Mouse (Mus musculus): ENCODE results near the gene Dnaja1. TPM values are rescaled to one million over a fixed set of nuclear protein-coding genes. Genes with fewer than 3 reads are reported as not detected.

The Dnaja1 gene
- polyA plus RNA-seq, 1 experiment: 239 TPM

- H3K27ac ChIP-seq (ENCODE audit: insufficient read depth, low read length): no peak overlapping the region
- TF ChIP-seq POLR2A (IDR thresholded peaks at IDR 0.05; ENCODE audit: low read depth, low read length) (no peak), CTCF (IDR thresholded peaks at IDR 0.05; ENCODE audit: borderline replicate concordance, insufficient read depth, low read length) (no peak)
- H3K4me1 ChIP-seq (ENCODE audit: control insufficient read depth, insufficient read depth, low read length): peaks cover 22% of the 10 kb centered on the region
- H3K4me3 ChIP-seq (ENCODE audit: insufficient read depth, low read length): no peak overlapping the region
Measured at GRCm38 (mm10) chr4:40778656-40779055, 56.7 kb downstream of the Dnaja1 start.

- TF ChIP-seq CTCF (IDR thresholded peaks at IDR 0.05; ENCODE audit: borderline replicate concordance, insufficient read depth, low read length) (no peak), POLR2A (IDR thresholded peaks at IDR 0.05; ENCODE audit: low read depth, low read length) (no peak)
- no peak overlapping the region for H3K4me3 ChIP-seq (ENCODE audit: insufficient read depth, low read length)
- peaks cover 19% of the 10 kb centered on the region for H3K4me1 ChIP-seq (ENCODE audit: control insufficient read depth, insufficient read depth, low read length)
- peak overlapping the region; percentile 37; the same call in 1 of the 2 replicates for H3K27ac ChIP-seq (ENCODE audit: insufficient read depth, low read length)
Measured at GRCm38 (mm10) chr4:40781143-40781542, 59.2 kb downstream of the Dnaja1 start.

- Histone ChIP-seq H3K4me3 (ENCODE audit: insufficient read depth, low read length) (no peak overlapping the region), H3K27ac (ENCODE audit: insufficient read depth, low read length) (peak overlapping the region; percentile 38), H3K4me1 (ENCODE audit: control insufficient read depth, insufficient read depth, low read length) (peaks cover 19% of the 10 kb centered on the region)
- TF ChIP-seq CTCF (IDR thresholded peaks at IDR 0.05; ENCODE audit: borderline replicate concordance, insufficient read depth, low read length): no peak
- TF ChIP-seq POLR2A (IDR thresholded peaks at IDR 0.05; ENCODE audit: low read depth, low read length): no peak
Measured at GRCm38 (mm10) chr4:40781797-40782495, 60.0 kb downstream of the Dnaja1 start.

GRCm38 (mm10) chr4:40783049-40783448, 61.1 kb downstream of the Dnaja1 start:
- Histone ChIP-seq H3K27ac (ENCODE audit: insufficient read depth, low read length) (no peak overlapping the region), H3K4me3 (ENCODE audit: insufficient read depth, low read length) (no peak overlapping the region), H3K4me1 (ENCODE audit: control insufficient read depth, insufficient read depth, low read length) (peaks cover 19% of the 10 kb centered on the region)
- TF ChIP-seq POLR2A (IDR thresholded peaks at IDR 0.05; ENCODE audit: low read depth, low read length) (no peak), CTCF (IDR thresholded peaks at IDR 0.05; ENCODE audit: borderline replicate concordance, insufficient read depth, low read length) (no peak)

- no peak for TF ChIP-seq CTCF (IDR thresholded peaks at IDR 0.05; ENCODE audit: borderline replicate concordance, insufficient read depth, low read length)
- TF ChIP-seq POLR2A (IDR thresholded peaks at IDR 0.05; ENCODE audit: low read depth, low read length): no peak
- H3K4me1 ChIP-seq (ENCODE audit: control insufficient read depth, insufficient read depth, low read length): peaks cover 19% of the 10 kb centered on the region
- H3K27ac ChIP-seq (ENCODE audit: insufficient read depth, low read length): no peak overlapping the region
- no peak overlapping the region for H3K4me3 ChIP-seq (ENCODE audit: insufficient read depth, low read length)
Measured at GRCm38 (mm10) chr4:40784556-40785169, 62.7 kb downstream of the Dnaja1 start.

- Histone ChIP-seq H3K4me3 (ENCODE audit: insufficient read depth, low read length) (no peak overlapping the region), H3K4me1 (ENCODE audit: control insufficient read depth, insufficient read depth, low read length) (peaks cover 15% of the 10 kb centered on the region), H3K27ac (ENCODE audit: insufficient read depth, low read length) (no peak overlapping the region)
- TF ChIP-seq POLR2A (IDR thresholded peaks at IDR 0.05; ENCODE audit: low read depth, low read length) (no peak), CTCF (IDR thresholded peaks at IDR 0.05; ENCODE audit: borderline replicate concordance, insufficient read depth, low read length) (no peak)
Measured at GRCm38 (mm10) chr4:40785620-40786166, 63.7 kb downstream of the Dnaja1 start.

- H3K4me3 ChIP-seq (ENCODE audit: insufficient read depth, low read length): no peak overlapping the region
- peaks cover 9% of the 10 kb centered on the region for H3K4me1 ChIP-seq (ENCODE audit: control insufficient read depth, insufficient read depth, low read length)
- H3K27ac ChIP-seq (ENCODE audit: insufficient read depth, low read length): no peak overlapping the region
- TF ChIP-seq CTCF (IDR thresholded peaks at IDR 0.05; ENCODE audit: borderline replicate concordance, insufficient read depth, low read length): no peak
- no peak for TF ChIP-seq POLR2A (IDR thresholded peaks at IDR 0.05; ENCODE audit: low read depth, low read length)
Measured at GRCm38 (mm10) chr4:40786578-40786977, 64.6 kb downstream of the Dnaja1 start.

Other genes starting within 250 kb of the Dnaja1 start
- 0.23 TPM in 1 of 2 replicates, not detected in the other for gene Tmem215, start 250.0 kb upstream of the Dnaja1 start, polyA plus RNA-seq (2011; ENCODE audit: insufficient read length, low read depth, missing spikeins)
- gene Aptx, start 19.0 kb upstream of the Dnaja1 start, polyA plus RNA-seq (2011; ENCODE audit: insufficient read length, low read depth, missing spikeins): 23.4 and 25.7 TPM in 2 replicates
- 76.1 and 91.2 TPM in 2 replicates for gene Smu1, start 35.8 kb downstream of the Dnaja1 start, polyA plus RNA-seq (2011; ENCODE audit: insufficient read length, low read depth, missing spikeins)
- gene B4galt1, start 131.9 kb downstream of the Dnaja1 start, polyA plus RNA-seq (2011; ENCODE audit: insufficient read length, low read depth, missing spikeins): 103 and 119 TPM in 2 replicates
- gene Spink4, start 197.9 kb downstream of the Dnaja1 start, polyA plus RNA-seq (2011; ENCODE audit: insufficient read length, low read depth, missing spikeins): not detected in 2 replicates
- 134 and 147 TPM in 2 replicates for gene Bag1, start 226.1 kb downstream of the Dnaja1 start, polyA plus RNA-seq (2011; ENCODE audit: insufficient read length, low read depth, missing spikeins)
- gene Chmp5, start 226.3 kb downstream of the Dnaja1 start, polyA plus RNA-seq (2011; ENCODE audit: insufficient read length, low read depth, missing spikeins): 118 TPM in 2 replicates
- gene Nfx1, start 248.8 kb downstream of the Dnaja1 start, polyA plus RNA-seq (2011; ENCODE audit: insufficient read length, low read depth, missing spikeins): 57.7 and 70.6 TPM in 2 replicates

Data from embryonic fibroblast, embryonic 13.5 days (primary cell).